Mouse (Mus musculus): Measurements from ENCODE around the gene Zranb2.
A peak's percentile ranks its signal among the peaks of the same experiment; 100 is the strongest.

The Zranb2 gene

DNA sequence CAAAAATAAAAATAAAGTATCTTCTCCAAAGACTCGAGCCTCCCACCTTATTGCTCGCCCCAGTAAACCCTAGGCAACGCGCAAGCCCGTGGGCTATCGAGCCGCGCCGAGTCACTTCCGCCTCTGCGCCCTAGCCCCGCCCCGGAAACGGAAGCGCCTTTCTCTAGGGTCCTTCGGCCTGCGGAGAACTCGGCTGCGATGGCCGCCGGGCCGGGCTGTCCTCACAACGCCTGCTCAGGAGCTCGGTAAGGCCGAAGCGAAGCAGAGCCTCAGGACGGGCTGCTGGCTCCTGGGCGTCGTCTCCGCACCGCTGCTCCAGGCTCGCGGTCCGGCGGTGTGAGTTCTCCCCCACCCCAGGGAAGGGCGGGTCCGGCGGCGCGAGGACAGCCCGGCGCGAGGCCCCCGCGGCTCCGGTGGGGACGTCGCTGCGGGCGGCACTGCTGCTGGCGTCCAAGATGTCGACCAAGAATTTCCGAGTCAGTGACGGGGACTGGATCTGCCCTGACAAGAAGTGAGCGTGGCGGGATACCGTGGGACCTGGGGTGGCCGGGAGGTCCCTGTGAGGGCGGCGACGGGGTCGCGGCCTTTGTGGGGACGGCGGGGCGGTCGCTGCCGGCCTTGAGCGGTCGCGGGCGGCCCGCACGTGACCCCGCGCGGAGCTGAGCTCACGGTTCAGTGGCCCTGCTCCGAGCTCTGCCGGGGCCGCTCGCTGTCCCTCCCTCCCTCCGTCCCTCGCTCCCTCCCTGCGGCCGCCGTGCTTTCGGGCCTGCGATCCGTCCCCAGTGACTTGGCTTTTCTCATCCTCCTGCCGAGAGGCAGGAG, at the start of gene Zranb2:
Gene Zranb2, plus strand, starts transcription at position 197 of the 822 bp plus-strand sequence.
- peak; percentile 77 to 89 for DNase-seq (ENCODE audit: low read depth in 1 of 2, low spot score in 2 of 2)

DNA sequence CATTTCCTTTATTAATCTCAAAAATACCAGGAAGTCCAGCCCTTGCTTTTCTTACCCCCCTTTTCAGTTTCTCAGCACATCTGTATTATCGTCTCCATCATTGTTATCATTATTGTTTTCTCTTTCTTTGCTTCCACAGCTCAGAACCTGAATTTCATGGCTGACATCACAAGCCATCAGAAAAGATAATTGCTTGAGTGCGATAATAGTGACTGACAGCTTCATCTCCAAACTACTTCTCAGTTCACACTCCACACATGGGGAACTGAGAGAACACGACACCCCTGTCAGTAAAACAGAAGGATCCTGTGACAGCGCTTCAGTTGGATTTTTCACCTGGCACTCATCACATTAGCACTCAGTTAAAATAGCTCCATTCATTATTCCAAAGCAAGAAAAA, 41.9 kb upstream of the Zranb2 start:
- no peak for DNase-seq (ENCODE audit: low read depth in 1 of 2, low spot score in 2 of 2)

DNA sequence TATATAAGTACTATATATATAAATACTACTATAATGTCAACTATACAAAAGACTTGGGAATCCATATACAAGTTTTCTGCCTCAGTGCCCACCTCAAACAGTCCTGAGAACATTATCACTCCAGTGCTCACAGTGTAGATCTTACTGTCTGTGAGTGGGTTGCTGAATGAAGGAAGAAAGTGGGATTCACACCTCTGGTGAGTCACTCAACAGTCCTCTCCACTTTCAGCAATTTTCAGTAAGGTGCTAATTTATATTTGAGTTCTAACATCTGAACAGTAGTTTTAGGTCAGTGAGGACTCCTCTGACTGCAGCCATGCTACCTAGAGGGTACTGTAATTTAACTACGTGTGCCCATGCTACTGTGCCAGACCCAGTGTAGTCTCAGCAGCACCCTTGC, 31.7 kb upstream of the Zranb2 start:
- no peak for DNase-seq (ENCODE audit: low read depth in 1 of 2, low spot score in 2 of 2)

DNA sequence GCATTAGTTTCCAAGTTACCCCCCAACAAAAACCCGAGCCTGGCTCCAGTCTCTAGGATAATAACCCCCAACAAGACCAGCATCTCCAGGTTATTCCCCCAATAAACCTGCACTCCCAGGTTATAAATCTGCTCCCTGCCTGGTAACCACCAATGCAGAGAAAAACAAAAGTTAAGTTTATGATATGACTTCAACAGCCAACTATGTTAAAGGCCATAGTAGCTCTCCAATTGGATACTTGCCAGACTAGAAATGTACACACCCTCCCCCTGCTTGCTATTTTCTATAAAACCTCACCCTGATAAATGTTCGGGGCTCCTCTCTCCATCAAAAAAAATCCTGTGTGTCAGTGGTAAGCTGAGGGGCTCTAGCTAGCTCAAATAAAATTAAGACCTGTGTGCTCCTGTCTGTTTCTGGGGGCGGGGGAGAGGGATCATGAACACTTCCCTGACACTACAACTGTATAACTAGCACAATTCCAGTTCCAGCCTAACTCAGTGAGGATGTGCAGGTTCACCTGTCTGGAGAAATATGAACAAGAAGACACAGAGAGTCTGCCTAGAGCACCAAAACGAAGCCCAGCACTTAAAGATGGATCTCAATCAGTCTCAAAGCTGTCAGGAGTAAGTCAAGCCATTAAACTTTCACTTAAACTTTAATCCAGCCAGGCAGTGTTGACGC, 19.7 kb upstream of the Zranb2 start:
- DNase-seq (ENCODE audit: low read depth in 1 of 2, low spot score in 2 of 2) = no peak

DNA sequence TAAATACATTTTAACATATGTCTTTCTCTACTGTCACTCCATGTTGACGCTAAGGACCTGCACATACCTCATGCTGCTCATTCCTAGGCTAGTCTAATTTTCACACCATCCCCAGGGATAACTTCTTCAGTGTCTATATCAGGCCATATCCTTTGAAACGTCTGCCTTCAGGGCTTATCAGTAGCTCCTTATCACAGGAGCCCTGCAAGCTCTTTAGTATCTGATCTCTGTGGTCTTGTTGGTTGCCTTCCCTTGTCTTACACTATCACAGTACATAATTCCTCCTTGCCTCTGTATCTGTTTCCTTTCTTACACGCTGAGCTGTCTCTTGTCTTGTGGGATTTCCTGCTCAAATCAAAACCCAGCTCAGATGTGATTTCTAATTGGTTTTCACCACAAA, 17.5 kb upstream of the Zranb2 start:
- DNase-seq (ENCODE audit: low read depth in 1 of 2, low spot score in 2 of 2) = no peak

DNA sequence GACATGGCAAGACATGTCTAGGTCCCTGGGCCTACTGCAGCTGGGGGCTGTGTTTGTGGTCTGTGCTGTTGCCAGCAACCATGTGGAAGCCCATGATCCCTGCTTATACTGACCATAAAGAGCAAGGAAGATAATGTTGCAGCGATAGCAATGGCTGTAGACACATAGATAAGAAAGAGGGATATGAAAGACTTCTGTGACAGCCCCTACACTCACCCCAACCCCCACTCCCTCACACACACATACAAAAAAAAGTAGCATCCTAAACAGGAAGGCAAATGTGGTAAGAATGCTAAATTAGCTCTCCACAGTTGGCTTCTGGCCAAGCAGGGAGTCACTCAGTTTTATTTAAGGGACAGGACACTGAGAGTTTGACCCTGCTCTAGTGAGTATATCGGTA, 16.0 kb upstream of the Zranb2 start:
- no peak for DNase-seq (ENCODE audit: low read depth in 1 of 2, low spot score in 2 of 2)

DNA sequence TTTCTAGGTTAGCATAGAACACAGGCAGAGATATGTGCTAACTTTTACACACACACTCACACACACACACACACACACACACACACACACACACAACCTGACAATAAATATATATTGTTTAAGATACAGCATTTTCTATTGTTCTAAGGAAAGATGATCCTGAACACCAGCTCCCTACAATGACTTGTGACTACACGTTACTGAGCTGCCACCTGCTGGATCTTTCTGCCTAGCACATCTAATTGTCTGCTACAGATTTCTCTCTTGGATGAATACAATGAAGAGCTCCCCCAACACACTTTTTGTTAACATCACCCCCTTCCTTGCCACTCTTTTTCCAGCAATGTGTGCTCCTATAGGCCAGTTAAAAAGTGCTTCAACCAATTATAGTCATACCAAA, 13.5 kb upstream of the Zranb2 start:
- no peak for DNase-seq (ENCODE audit: low read depth in 1 of 2, low spot score in 2 of 2)

DNA sequence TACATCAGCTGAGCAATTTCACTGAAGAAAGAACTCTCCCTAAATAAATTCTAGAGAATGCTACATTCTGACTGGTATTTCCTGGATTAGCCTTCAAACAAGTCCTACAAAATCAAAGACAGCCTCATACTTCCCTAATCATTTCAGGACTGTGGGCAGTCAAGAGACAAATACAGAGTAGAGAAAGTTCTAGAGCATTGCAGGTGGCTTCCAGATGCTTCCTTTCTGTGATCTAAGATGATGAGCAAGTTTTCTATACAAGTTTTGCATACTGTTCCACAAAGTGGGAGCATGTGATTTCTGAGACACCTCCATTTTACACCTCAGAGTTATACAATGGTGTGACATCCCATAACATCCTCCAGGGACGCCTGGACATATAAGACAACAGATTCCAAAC, 10.1 kb upstream of the Zranb2 start:
- no peak for DNase-seq (ENCODE audit: low read depth in 1 of 2, low spot score in 2 of 2)

DNA sequence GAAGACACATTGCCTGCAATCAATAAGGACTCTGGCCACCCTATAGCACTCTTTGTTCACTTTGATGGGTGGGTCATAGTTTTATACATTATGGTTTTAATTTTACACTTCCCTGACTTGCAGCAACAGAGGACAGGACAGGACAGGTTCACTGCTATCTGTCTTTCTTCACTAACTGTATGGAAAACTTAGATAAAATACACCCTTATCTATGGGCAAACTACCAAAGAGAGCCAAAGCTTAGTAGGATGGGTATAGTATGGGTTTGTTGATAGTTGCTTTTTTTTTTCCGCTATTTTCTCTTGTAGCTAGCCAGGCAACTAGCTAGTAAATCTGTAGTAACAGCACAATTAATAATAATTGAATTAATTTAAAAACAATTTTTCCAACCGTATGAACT, 2.4 kb upstream of the Zranb2 start:
- no peak for DNase-seq (ENCODE audit: low read depth in 1 of 2, low spot score in 2 of 2)

DNA sequence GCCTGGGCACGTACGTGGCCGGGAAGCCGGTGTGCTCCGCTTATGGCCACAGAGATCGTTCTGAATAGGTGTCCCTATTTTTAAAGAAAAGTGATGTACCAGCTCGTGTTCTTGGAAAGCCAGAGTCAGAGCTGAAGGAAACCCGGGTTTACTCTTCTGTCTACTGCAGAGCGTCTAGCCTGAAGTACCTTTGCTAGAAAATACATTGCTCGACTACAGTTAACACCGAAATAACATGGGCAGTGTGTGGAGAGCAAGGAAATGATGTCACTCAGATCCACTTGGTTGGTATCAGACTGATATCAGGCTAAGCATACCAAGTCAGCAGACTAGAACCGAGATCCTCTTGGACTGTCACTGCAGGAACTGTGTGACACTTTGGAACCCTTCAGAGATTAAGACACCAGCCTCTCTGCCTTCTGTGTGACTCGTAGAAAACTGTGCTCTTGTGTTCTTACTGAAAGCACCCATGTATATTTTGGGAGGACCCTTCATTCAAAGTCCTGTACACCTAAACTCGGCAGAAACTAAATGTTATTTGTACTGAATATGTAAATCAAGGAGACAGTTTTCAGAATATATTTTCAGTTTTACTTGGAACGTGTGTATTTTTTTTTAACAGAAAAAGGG, 941 bp downstream of the Zranb2 start:
- no peak for DNase-seq (ENCODE audit: low read depth in 1 of 2, low spot score in 2 of 2)

DNA sequence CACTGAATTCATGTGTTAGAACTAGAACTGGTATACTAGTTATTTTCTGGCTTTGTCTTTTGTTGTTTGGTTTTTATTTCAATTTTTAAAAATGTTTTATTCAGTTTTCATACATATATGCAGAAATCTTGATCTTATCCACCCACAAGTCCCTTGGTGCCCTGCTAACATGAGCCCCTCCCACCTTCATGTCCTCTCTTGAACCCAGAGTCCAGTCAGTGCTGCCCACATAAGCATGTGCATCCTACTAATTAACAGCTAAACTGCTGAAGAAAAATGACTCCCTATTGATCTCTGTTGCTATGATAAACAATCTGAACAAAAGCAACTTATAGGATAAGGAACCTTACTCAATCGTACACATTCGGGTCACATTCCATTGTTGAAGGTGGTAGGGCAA, 15.4 kb downstream of the Zranb2 start:
- DNase-seq (ENCODE audit: low read depth in 1 of 2, low spot score in 2 of 2) = no peak

DNA sequence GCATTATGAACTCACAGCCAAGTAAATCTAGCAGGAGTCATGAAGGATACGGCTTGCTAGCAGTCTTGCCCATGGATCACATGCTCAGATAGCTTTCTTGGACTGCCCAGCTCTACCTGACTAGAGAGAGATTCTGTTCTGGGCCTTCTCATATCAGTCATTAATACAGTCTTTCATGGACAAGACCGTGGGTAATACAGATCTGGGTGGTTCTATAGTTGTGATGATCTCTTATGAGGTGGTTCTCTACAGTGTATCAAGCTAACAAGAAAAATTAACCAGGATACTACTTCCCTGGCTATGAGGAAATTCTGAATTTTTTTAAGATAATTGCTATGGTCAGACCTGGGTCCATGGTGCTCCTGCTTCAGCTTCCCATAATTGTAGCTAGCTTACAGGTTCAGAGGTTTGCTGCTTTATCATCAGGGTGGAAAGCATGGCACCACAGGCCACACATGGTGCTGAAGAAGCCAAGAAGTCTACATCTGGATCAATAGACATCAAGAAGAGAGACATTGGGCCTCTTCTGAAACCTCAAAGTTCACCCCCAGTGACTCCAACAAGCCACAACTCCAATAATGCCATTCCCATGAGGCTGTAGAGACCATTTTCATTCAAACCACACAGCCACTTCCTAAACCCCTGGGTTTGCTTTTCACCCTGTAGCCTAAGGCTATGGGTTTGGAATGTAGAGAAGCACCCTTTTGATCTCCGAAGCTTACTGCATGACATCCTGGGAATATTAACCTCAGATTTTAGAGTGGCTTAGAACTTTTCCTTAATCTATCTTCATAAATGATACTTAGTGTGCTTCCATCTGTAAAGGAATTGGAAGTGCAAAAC, 16.0 kb downstream of the Zranb2 start:
- DNase-seq (ENCODE audit: low read depth in 1 of 2, low spot score in 2 of 2) = no peak

DNA sequence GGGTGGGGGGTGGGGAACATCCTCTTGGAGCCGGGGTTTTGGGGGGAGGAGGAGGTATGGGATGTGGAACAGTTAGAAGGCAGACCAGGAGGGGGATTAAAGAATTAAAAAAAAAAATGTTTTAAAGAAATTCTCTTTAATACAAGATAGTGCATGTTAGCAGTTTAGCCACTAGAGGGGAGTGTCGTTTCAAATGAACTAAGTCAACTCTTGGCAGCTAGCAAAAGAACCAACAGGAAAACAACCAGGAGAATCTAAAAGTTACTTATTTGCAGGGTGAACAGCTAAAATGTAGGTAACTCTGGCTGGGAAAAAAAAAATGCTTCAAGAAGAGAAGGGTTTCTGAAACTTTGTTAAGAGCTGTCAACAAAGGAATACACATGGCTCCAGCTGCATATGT, 31.2 kb downstream of the Zranb2 start:
- DNase-seq (ENCODE audit: low read depth in 1 of 2, low spot score in 2 of 2) = no peak

DNA sequence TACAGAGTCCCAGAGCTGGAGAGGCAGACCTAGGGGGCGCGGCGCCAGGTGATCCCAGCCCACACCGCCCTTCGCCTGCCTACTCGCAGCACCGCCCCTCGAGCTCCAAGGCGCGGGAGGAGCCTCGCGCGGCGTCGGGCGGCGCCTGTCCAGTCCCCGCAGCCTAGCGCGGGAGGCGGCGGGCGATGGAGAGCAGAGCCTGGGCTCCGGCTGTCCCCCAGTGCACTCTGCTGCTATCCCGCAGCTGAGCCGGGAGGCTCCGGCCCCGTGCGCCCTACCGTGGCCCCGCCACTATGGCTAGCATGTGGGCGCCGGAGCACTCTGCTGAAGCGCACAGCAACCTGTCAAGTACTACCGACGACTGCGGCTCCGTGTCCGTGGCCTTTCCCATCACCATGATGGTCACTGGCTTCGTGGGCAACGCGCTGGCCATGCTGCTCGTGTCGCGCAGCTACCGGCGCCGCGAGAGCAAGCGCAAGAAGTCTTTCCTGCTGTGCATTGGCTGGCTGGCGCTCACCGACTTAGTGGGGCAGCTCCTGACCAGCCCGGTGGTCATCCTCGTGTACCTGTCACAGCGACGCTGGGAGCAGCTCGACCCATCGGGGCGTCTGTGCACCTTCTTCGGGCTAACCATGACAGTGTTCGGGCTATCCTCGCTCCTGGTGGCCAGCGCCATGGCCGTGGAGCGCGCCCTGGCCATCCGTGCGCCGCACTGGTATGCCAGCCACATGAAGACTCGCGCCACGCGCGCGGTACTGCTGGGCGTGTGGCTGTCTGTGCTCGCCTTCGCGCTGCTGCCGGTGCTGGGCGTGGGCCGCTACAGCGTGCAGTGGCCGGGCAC, 33.0 kb downstream of the Zranb2 start, which contains the start of gene Ptger3:
Gene Ptger3, plus strand, starts transcription at position 168 of the 841 bp plus-strand sequence.
- no peak for DNase-seq (ENCODE audit: low read depth in 1 of 2, low spot score in 2 of 2)

DNA sequence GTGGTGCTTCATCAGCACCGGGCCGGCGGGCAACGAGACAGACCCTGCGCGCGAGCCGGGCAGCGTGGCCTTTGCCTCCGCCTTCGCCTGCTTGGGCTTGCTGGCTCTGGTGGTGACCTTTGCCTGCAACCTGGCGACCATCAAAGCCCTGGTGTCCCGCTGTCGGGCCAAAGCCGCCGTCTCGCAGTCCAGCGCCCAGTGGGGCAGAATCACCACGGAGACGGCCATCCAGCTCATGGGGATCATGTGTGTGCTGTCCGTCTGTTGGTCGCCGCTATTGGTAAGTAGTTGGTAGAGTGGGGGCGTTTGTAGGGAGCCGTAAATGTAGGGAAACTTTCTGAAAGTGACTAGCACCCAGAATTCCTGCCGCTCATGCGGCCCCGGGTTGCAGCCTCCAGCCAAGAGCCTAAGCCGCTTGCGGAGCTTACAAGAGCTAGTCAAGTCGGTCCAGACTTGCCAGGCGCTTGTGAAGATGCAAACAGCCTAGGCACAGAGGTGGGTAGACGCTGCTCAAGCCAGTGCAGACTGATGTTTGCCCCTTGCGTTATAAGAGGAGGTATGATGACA, 33.7 kb downstream of the Zranb2 start:
- DNase-seq (ENCODE audit: low read depth in 1 of 2, low spot score in 2 of 2) = no peak

DNA sequence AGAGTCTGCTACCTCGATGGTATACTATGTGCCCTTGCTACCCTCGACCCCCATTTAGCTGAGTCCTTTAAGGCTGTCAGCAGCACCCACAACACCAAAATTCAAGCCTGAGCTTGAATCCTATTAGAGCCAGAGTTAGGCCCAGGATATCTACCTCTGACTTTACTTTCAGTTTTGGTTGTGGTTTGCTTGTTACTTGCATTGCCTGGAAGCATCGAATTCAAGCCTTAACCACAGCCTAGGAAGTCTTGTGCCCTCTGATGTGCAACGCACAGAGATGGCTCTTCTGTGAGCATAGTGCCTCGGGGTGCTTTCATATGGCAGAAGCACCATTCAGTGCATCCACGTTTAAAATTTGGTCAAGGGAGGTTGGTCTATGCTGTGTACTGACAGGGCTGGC, 38.1 kb downstream of the Zranb2 start:
- no peak for DNase-seq (ENCODE audit: low read depth in 1 of 2, low spot score in 2 of 2)

DNA sequence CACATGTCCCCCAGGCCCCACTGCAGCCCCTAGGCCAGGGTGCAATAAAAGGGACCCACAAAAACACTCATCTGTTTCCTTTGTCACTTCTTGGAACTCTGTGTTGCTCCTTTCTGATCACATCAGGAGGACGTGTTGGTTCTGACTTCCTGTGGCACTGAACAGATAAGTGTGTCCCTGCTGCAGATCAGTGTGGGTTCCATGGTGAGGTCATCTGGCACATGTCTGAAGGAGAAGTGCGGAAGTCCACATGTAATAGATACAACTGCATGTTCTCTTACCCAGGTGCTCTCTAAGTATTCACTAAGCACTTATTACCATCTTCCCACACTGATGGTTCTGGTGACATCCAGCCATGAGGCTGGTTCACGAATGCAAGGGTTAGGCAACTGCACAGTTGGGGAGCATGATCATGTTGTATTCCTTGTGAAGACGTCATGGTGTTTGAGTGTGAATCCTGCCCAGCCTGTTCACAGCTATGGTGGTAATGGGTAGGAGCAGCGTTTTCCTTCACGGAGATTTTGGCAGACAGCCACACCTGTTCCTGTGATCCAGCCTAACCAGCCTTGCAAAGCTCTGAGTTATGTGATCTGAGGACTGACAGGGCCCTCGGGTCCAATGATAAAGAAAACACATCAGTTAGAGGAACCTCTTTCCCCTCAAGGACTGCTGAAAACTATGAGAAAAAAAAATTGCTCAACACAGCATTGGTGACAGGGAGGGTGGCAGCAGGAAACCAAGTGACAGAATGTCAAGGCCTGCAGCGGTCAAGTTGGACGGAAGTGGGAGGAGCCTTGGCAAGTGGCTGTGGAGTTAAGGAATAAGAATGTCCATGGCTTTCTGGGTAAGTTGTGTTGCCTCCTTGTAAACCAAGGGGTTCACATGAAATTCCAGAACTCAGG, 41.7 kb downstream of the Zranb2 start:
- DNase-seq (ENCODE audit: low read depth in 1 of 2, low spot score in 2 of 2) = peak in 1 of 2 experiments; percentile 15

DNA sequence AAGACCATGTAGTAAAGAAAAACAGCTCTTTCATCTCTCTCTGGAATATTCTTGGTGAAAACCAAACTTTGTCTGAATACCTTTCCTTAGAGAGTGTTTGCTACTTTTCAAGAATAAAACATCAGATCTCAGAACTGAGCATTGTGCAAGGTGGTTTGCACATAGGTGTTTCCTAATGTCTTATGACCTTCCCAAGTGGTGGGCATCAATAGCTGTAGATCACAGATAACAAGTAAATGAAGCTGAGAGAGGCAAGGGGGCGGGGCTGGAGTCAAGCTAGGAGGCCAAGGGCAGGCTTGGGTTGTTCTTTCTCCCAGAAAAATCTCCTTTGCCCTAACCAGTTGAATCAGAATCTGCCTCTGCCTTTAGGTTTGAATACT, 42.4 kb downstream of the Zranb2 start:
- DNase-seq (ENCODE audit: low read depth in 1 of 2, low spot score in 2 of 2) = no peak

DNA sequence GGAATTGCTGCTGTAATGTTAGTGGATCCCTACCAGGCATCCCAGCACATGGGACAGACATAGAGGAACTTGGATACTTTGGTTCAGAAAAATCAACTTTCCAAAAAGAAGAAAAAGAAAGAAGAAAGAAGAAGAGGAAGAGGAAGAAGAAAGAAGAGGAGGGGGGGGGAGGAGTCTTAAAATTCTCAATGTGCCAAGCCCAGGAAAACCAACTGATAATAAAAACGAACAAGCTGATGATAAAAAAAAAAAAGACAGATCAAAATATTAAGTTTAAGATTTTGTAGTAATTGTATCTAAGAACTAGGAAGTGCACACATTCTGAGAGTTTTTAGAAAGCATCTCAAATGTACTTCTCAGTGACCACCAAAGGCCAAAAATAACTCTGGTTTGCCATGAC, 42.9 kb downstream of the Zranb2 start:
- no peak for DNase-seq (ENCODE audit: low read depth in 1 of 2, low spot score in 2 of 2)

Measured in monocyte, adult 2 months (primary cell).